Mouse (Mus musculus) liver, embryonic 14.5 days (tissue): Measurements from ENCODE around the gene Stard9. TPM values are rescaled to one million over a fixed set of nuclear protein-coding genes. Genes with fewer than 3 reads are reported as not detected.

Experiments used
- ATAC-seq: fragments of 200-750 bp; cut with Nextera tagmentation; 2 replicates; pipeline ENCODE4 v1.8.0; 2017; ENCODE audit warnings: moderate number of reproducible peaks, mild to moderate bottlenecking, moderate library complexity; ENCODE audit not compliant: insufficient read depth
- DNase-seq, 3 experiments: peaks; one replicate each; pipeline ENCODE4 v3.0.0-alpha.2; 2012 to 2013; ENCODE audit warnings: low read depth in 3 of 3, low spot score in 3 of 3
- H3K27ac ChIP-seq: fragments of 300-500 bp; sonication (generic); 2 replicates; pipeline ENCODE4 v1.5.1; 2014; ENCODE audit warnings: moderate library complexity, mild to moderate bottlenecking, control low read depth, inconsistent platforms
- H3K27me3 ChIP-seq: fragments of 300-500 bp; sonication (generic); 2 replicates; pipeline ENCODE4 v1.6.1; 2014; ENCODE audit warnings: mild to moderate bottlenecking, low read length, moderate library complexity; ENCODE audit not compliant: control insufficient read depth, insufficient read depth
- H3K36me3 ChIP-seq: fragments of 300-500 bp; sonication (generic); replicated peaks from 2 replicates; pipeline ENCODE4 v1.6.1; 2014; ENCODE audit warnings: low read depth; ENCODE audit not compliant: control insufficient read depth, insufficient read depth
- H3K4me1 ChIP-seq, 2 experiments: fragments of 200-500 bp in 1 of 2; fragments of 300-500 bp in 1 of 2; sonication (generic) in 1 of 2; replicated peaks; 2 replicates each; pipeline ENCODE4 v1.6.1; 2012 to 2014; ENCODE audit warnings: antibody characterized with exemption in 1 of 2, inconsistent platforms in 1 of 2, low read length in 1 of 2; ENCODE audit not compliant: control insufficient read depth in 2 of 2, insufficient read depth in 2 of 2
- H3K4me2 ChIP-seq: fragments of 300-500 bp; sonication (generic); 2 replicates; pipeline ENCODE4 v1.6.1; 2014; ENCODE audit warnings: low read depth, mild to moderate bottlenecking, control low read depth, moderate library complexity
- H3K4me3 ChIP-seq, 2 experiments: fragments of 200-500 bp in 1 of 2; fragments of 300-500 bp in 1 of 2; sonication (generic) in 1 of 2; 2 replicates each; pipeline ENCODE4 v1.5.1; 2012 to 2014; ENCODE audit warnings: low read depth in 2 of 2, low read length in 2 of 2, mild to moderate bottlenecking in 2 of 2, control low read depth in 1 of 2, inconsistent platforms in 1 of 2, moderate library complexity in 1 of 2; ENCODE audit not compliant: insufficient read depth in 1 of 2
- H3K9ac ChIP-seq: fragments of 300-500 bp; sonication (generic); replicated peaks from 2 replicates; pipeline ENCODE4 v1.6.1; 2014; ENCODE audit warnings: mild to moderate bottlenecking, control low read depth, moderate library complexity
- H3K9me3 ChIP-seq: fragments of 300-500 bp; sonication (generic); 2 replicates; pipeline ENCODE4 v1.6.1; 2016; ENCODE audit warnings: low read length, mixed read lengths; ENCODE audit not compliant: control insufficient read depth
- CTCF ChIP-seq: IDR thresholded peaks from 2 replicates; pipeline ENCODE4 v1.5.1; 2016; ENCODE audit warnings: antibody characterized with exemption, low read depth, control low read depth
- EP300 ChIP-seq: IDR thresholded peaks from 2 replicates; pipeline ENCODE4 v1.6.1; 2016; ENCODE audit warnings: antibody characterized with exemption, low read depth
- WGBS: fragments of 180-500 bp; shearing (Covaris S2); extraction: QIAGEN DNeasy Blood & Tissue Kit; methylation state at CpG from one replicate; pipeline ENCODE4 v1.1.7; 2014; ENCODE audit not compliant: insufficient replicate concordance; 5-methylcytosine and 5-hydroxymethylcytosine counted together
- polyA plus RNA-seq, 2 experiments: library from polyadenylated mRNA; depleted of rRNA in 1 of 2; stranded (reverse) in 1 of 2; unstranded in 1 of 2; fragments of >200 nt; fragmentation: Nextera tagmentation in 1 of 2; extraction: Ambion mirVana in 1 of 2; gene quantifications; 2 replicates each; pipeline versions ENCODE4 v1.2.1 to v1.2.3; 2012 to 2014

The Stard9 gene
- polyA plus RNA-seq, 2 experiments = 0.56 to 1.5 TPM

DNA sequence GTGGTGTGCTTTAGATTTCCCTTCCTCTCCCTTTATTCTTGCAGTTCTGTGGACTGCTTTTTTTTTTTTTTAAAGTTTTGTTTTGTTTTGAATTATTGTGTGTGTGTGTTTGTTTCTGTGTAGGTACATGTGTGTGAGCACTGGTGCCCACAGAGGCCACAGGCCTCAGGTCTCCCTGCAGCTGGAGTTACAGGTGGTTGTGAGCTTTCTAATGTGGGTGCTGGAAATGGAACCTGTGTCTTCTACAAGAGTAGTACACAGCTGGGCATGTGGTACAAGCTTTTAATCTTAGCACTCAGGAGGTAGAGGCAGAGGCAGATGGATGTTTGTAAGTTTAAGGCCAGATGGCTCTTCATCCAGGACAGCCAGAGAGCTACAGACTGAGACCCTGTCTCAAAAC is 78.1 kb downstream of the Stard9 start:
- no peaks in the 10 kb centered on the region for H3K36me3 ChIP-seq
- ATAC-seq (no peak), DNase-seq (no peak)
- H3K9me3 ChIP-seq = no peaks in the 10 kb centered on the region
- TF ChIP-seq CTCF (no peak), EP300 (no peak)
- no peaks in the 10 kb centered on the region for H3K27me3 ChIP-seq
- no peak overlapping the region for H3K27ac ChIP-seq
- no peak overlapping the region for H3K9ac ChIP-seq
- H3K4me2 ChIP-seq = no peak overlapping the region
- 0 out of 4 replicates have a peak, but pooled peaks cover 2 to 3% of the 10 kb centered on the region in 2 experiments for H3K4me1 ChIP-seq
- H3K4me3 ChIP-seq = no peak overlapping the region

DNA sequence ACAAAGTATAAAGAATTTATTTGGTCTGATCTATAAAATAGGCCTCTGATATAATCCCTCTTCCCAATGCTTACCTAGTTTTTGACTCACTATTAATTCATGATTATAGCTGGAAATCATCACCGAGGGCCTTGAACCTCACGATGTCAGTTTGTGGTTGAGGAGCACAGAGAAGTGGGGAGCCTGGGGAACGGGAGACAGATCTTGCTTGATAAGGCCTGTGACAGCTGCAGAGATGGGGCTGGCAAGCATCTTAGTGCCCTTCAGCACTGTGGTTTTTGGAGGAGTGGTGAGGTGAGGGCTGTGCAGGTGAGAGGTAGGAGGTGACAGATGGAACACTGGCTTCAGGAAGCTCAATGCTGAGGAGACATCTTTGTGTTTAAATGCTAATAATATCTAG is 81.2 kb downstream of the Stard9 start:
- Histone ChIP-seq H3K36me3 (peaks cover 15% of the 10 kb centered on the region), H3K27me3 (no peaks in the 10 kb centered on the region), H3K4me1 (0 out of 4 replicates have a peak, but pooled peaks cover 2 to 3% of the 10 kb centered on the region in 2 experiments), H3K9ac (no peak overlapping the region), H3K4me3 (no peak overlapping the region), H3K4me2 (no peak overlapping the region), H3K9me3 (no peaks in the 10 kb centered on the region), H3K27ac (no peak overlapping the region)
- ATAC-seq (no peak), DNase-seq (no peak)
- 31% methylated on average over 3 of the region's 3 CpGs for WGBS
- no peak for TF ChIP-seq CTCF
- TF ChIP-seq EP300 = no peak

DNA sequence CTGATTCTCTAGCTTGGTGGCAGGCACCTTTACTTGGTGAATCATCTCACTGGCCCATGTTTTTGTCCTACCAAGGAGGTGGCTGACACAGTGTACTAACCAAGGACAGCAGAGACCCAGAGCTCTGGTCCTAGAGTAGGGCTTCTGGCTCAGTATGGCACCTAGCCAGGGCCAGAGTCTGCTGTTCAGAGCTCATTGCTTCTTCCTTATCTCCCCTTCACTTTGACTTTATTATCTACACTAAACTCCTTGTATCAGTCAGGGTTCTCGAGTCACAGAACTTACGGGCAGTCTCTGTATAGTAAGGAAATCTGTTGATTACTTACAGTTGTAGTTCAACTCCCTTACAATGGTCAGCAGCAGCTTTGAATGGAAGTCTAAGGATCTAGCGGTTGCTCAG is 82.0 kb downstream of the Stard9 start:
- DNase-seq (no peak), ATAC-seq (peak; percentile 33; the same call in 1 of the 2 replicates)
- Histone ChIP-seq H3K36me3 (peaks cover 17% of the 10 kb centered on the region), H3K9ac (no peak overlapping the region), H3K4me3 (no peak overlapping the region), H3K4me1 (0 out of 4 replicates have a peak, but pooled peaks cover 2 to 3% of the 10 kb centered on the region in 2 experiments), H3K27ac (no peak overlapping the region), H3K4me2 (no peak overlapping the region), H3K9me3 (no peaks in the 10 kb centered on the region), H3K27me3 (no peaks in the 10 kb centered on the region)
- 37% methylated on average over 3 of the region's 3 CpGs for WGBS
- TF ChIP-seq CTCF (no peak), EP300 (no peak)

- Histone ChIP-seq H3K36me3 (peaks cover 39% of the 10 kb centered on the region), H3K4me2 (no peak overlapping the region), H3K9me3 (no peaks in the 10 kb centered on the region), H3K9ac (no peak overlapping the region), H3K27me3 (no peaks in the 10 kb centered on the region), H3K27ac (no peak overlapping the region), H3K4me1 (0 out of 4 replicates have a peak, but pooled peaks cover 2 to 3% of the 10 kb centered on the region in 2 experiments), H3K4me3 (no peak overlapping the region)
- DNase-seq (no peak), ATAC-seq (no peak)
- WGBS = 91% methylated on average over 3 of the region's 3 CpGs
- no peak for TF ChIP-seq CTCF
Observed at GRCm38 (mm10) chr2:120713441-120713840, 84.5 kb downstream of the Stard9 start.

DNA sequence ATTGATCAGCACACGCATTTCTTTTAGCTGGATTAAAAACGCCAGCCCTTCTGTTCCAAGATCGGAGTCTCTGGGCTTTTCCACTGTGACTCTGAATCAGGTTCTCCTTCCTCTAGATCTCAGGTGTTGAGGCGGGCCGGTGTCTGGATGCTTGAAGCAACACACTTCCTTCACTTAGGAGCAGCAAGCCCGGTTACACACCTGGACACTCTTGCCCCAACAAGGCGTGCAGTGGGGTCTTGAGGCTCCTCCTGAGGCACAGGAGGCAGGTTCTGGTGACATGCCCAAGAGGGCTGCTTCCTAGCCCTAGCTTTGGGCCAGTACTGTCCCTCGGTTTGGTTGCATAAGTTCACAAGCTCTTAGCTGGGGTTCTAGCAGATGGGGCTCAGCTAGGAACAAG is 89.6 kb downstream of the Stard9 start:
- WGBS = 90% methylated on average over 8 of the region's 8 CpGs
- Histone ChIP-seq H3K4me2 (no peak overlapping the region), H3K4me3 (no peak overlapping the region), H3K27me3 (no peaks in the 10 kb centered on the region), H3K9ac (no peak overlapping the region), H3K27ac (no peak overlapping the region), H3K36me3 (peaks cover 85% of the 10 kb centered on the region), H3K4me1 (no peaks in the 10 kb centered on the region), H3K9me3 (no peaks in the 10 kb centered on the region)
- ATAC-seq (no peak), DNase-seq (no peak)
- TF ChIP-seq CTCF (no peak), EP300 (no peak)
